Mouse (Mus musculus): ENCODE measurements around the gene Ttc3. TPM values are rescaled to one million over a fixed set of nuclear protein-coding genes. Genes with fewer than 3 reads are reported as not detected.
A peak's percentile ranks its signal among the peaks of the same experiment; 100 is the strongest.

The Ttc3 gene
- polyA plus RNA-seq, 1 experiment from 2014 or later = 60.3 TPM

DNA sequence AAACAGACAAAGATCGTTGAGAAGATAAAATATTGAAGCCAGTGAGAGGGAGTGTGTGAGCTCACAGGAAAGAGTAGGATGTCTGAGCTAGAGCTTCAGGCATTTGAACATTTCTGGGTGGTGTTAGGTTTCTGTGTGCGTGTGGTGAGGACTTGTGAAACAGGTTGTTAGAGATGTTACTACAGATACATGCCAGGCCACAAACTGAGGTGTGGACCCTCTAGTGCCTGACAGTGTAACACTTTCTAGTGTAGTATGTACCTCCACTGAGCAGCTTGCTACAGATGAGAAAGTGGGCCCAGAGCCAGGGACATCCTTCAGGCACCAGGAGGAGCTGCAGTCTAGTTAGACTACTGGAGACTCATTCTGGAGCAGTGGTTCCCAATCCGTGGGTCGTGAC is 31.8 kb downstream of the Ttc3 start:
- H3K27me3 ChIP-seq (ENCODE audit: control insufficient read depth, insufficient read depth, low read length) = no peaks in the 10 kb centered on the region

DNA sequence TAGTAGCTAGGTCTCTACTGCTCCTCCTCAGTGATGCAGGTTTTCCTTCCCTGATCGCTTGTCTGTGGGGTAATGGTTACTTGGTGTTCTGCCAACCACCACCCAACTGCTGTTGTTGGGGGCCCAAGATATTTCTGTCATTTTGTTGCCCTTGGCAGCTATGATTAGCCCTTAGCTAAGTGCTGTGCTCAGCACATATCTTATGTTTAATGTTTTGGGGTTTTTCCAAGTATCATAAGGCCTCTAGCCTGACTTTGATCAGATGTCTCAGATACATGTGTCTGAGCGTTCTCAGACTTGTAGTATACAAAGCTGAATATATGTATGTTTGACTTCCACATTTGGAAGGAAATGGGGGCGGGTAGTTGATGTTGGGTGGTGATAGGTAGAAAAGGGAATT is 40.9 kb downstream of the Ttc3 start:
- H3K36me3 ChIP-seq (ENCODE audit: control insufficient read depth, insufficient read depth, low read length) = peaks cover 17% of the 10 kb centered on the region

More for the DNA sequence above, 31.8 kb downstream of the Ttc3 start:
- no peak overlapping the region for H3K27ac ChIP-seq (replicated peaks)
- H3K4me3 ChIP-seq (ENCODE audit: low read depth, low read length) = no peak overlapping the region
- 68% methylated on average over 4 of the region's 4 CpGs for WGBS
- peak; percentile 44 for TF ChIP-seq CTCF (IDR thresholded peaks at IDR 0.05; ENCODE audit: low read depth)
- TF ChIP-seq EP300 (optimal IDR thresholded peaks at IDR 0.05) = no peak
- no peak overlapping the region for H3K9ac ChIP-seq (ENCODE audit: low read length)
- no peaks in the 10 kb centered on the region for H3K9me3 ChIP-seq (ENCODE audit: control insufficient read depth, low read length)
- no peaks in the 10 kb centered on the region for H3K36me3 ChIP-seq (ENCODE audit: control insufficient read depth, insufficient read depth, low read length)
- H3K4me2 ChIP-seq (replicated peaks; ENCODE audit: low read depth) = no peak overlapping the region
- H3K4me1 ChIP-seq (replicated peaks; ENCODE audit: control insufficient read depth, insufficient read depth) = no peaks in the 10 kb centered on the region
- 0 out of 2 replicates have a peak, but pooled peaks have one; percentile 18 for ATAC-seq (ENCODE audit: low FRiP score, low TSS enrichment)
- DNase-seq (ENCODE audit: low spot score) = no peak

DNA sequence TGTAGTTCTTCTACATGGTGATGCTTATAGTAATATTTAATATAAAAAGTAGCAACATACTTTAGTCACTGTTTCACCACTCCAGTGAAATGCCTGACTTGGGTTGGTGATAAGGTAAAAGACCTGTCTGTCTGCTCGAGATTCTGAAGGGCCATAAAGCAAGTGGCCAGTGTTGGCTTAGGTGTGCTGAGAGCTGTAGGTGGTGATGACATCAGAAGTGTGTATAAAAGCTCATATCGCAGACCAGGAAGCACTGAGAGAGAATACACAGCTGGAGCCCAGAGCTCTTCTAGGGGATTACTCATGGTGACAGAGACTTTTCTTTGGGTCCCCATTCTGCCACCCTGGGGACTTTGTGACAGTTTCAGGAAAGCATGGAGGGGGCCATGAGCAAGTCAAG is 41.8 kb downstream of the Ttc3 start:
- ATAC-seq (ENCODE audit: low FRiP score, low TSS enrichment) (no peak), DNase-seq (ENCODE audit: low spot score) (no peak)
- no peaks in the 10 kb centered on the region for H3K27me3 ChIP-seq (ENCODE audit: control insufficient read depth, insufficient read depth, low read length)
- no peaks in the 10 kb centered on the region for H3K9me3 ChIP-seq (ENCODE audit: control insufficient read depth, low read length)
- no peak overlapping the region for H3K4me3 ChIP-seq (ENCODE audit: low read depth, low read length)
- H3K36me3 ChIP-seq (ENCODE audit: control insufficient read depth, insufficient read depth, low read length) = peaks cover 17% of the 10 kb centered on the region
- WGBS = 86% methylated on average over 2 of the region's 2 CpGs
- H3K4me2 ChIP-seq (replicated peaks; ENCODE audit: low read depth) = no peak overlapping the region
- no peak overlapping the region for H3K27ac ChIP-seq (replicated peaks)
- H3K9ac ChIP-seq (ENCODE audit: low read length) = no peak overlapping the region
- TF ChIP-seq EP300 (optimal IDR thresholded peaks at IDR 0.05) = no peak
- no peak for TF ChIP-seq CTCF (IDR thresholded peaks at IDR 0.05; ENCODE audit: low read depth)
- H3K4me1 ChIP-seq (replicated peaks; ENCODE audit: control insufficient read depth, insufficient read depth) = no peaks in the 10 kb centered on the region

More for the DNA sequence above, 40.9 kb downstream of the Ttc3 start:
- TF ChIP-seq EP300 (optimal IDR thresholded peaks at IDR 0.05) = no peak
- TF ChIP-seq CTCF (IDR thresholded peaks at IDR 0.05; ENCODE audit: low read depth) = no peak
- H3K27ac ChIP-seq (replicated peaks) = no peak overlapping the region
- H3K27me3 ChIP-seq (ENCODE audit: control insufficient read depth, insufficient read depth, low read length) = no peaks in the 10 kb centered on the region
- no peak overlapping the region for H3K9ac ChIP-seq (ENCODE audit: low read length)
- no peaks in the 10 kb centered on the region for H3K4me1 ChIP-seq (replicated peaks; ENCODE audit: control insufficient read depth, insufficient read depth)
- no peak for ATAC-seq (ENCODE audit: low FRiP score, low TSS enrichment)
- H3K4me3 ChIP-seq (ENCODE audit: low read depth, low read length) = no peak overlapping the region
- no peak overlapping the region for H3K4me2 ChIP-seq (replicated peaks; ENCODE audit: low read depth)
- WGBS = 69% methylated on average over 3 of the region's 3 CpGs
- DNase-seq (ENCODE audit: low spot score) = no peak
- H3K9me3 ChIP-seq (ENCODE audit: control insufficient read depth, low read length) = no peaks in the 10 kb centered on the region

DNA sequence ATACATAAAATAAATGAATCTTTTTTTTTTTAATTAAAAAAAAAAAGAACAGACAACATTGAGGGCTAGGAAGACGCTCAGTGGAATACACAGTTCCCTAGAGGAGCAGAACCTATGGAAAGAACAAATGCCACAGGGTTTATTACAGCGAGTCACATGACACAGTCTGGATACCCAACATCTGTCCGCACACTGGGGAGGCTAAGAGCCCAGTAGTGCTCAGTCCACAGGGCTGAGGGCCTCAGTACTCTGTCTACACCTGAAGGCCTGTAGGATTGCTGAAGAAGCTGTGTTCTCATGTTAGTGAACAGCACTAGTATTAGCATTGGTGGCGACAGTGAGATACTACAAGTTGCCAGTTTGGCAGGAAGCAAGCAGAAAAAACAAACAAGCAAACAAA is 42.3 kb downstream of the Ttc3 start:
- peaks cover 17% of the 10 kb centered on the region for H3K36me3 ChIP-seq (ENCODE audit: control insufficient read depth, insufficient read depth, low read length)

DNA sequence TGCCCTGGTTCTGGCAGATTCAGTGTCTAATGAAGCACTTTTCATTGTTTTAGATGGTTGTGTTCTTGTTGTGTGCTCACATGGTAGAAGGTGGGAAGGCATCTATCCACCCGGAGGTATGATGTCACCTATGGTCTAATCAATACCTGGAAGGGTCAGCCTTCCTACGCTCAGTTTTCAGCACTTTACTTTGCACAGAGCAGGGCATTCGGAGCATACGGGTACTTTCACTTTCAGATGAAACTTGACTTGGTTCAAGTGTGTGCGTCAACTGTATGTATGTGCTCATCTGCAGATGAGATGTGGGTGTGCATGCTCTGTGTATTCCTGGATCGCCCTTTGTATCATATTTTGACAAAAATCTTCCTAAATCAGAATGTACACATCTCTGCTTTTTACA is 43.7 kb downstream of the Ttc3 start:
- TF ChIP-seq EP300 (optimal IDR thresholded peaks at IDR 0.05) = no peak
- no peak for TF ChIP-seq CTCF (IDR thresholded peaks at IDR 0.05; ENCODE audit: low read depth)
- ATAC-seq (ENCODE audit: low FRiP score, low TSS enrichment) = no peak
- 92% methylated on average over 6 of the region's 6 CpGs for WGBS
- H3K9ac ChIP-seq (ENCODE audit: low read length) = no peak overlapping the region
- DNase-seq (ENCODE audit: low spot score) = no peak
- H3K4me2 ChIP-seq (replicated peaks; ENCODE audit: low read depth) = no peak overlapping the region
- H3K4me1 ChIP-seq (replicated peaks; ENCODE audit: control insufficient read depth, insufficient read depth) = no peaks in the 10 kb centered on the region
- H3K36me3 ChIP-seq (ENCODE audit: control insufficient read depth, insufficient read depth, low read length) = peaks cover 21% of the 10 kb centered on the region
- H3K27me3 ChIP-seq (ENCODE audit: control insufficient read depth, insufficient read depth, low read length) = no peaks in the 10 kb centered on the region
- H3K27ac ChIP-seq (replicated peaks) = no peak overlapping the region
- no peak overlapping the region for H3K4me3 ChIP-seq (ENCODE audit: low read depth, low read length)
- H3K9me3 ChIP-seq (ENCODE audit: control insufficient read depth, low read length) = no peaks in the 10 kb centered on the region

More for the DNA sequence above, 42.3 kb downstream of the Ttc3 start:
- Histone ChIP-seq H3K27ac (replicated peaks) (no peak overlapping the region), H3K4me2 (replicated peaks; ENCODE audit: low read depth) (no peak overlapping the region), H3K4me3 (ENCODE audit: low read depth, low read length) (no peak overlapping the region), H3K9me3 (ENCODE audit: control insufficient read depth, low read length) (no peaks in the 10 kb centered on the region), H3K9ac (ENCODE audit: low read length) (no peak overlapping the region), H3K4me1 (replicated peaks; ENCODE audit: control insufficient read depth, insufficient read depth) (no peaks in the 10 kb centered on the region), H3K27me3 (ENCODE audit: control insufficient read depth, insufficient read depth, low read length) (no peaks in the 10 kb centered on the region)
- TF ChIP-seq EP300 (optimal IDR thresholded peaks at IDR 0.05) (no peak), CTCF (IDR thresholded peaks at IDR 0.05; ENCODE audit: low read depth) (no peak)
- WGBS = 92% methylated on average over 4 of the region's 4 CpGs
- ATAC-seq (ENCODE audit: low FRiP score, low TSS enrichment) (no peak), DNase-seq (ENCODE audit: low spot score) (no peak)

DNA sequence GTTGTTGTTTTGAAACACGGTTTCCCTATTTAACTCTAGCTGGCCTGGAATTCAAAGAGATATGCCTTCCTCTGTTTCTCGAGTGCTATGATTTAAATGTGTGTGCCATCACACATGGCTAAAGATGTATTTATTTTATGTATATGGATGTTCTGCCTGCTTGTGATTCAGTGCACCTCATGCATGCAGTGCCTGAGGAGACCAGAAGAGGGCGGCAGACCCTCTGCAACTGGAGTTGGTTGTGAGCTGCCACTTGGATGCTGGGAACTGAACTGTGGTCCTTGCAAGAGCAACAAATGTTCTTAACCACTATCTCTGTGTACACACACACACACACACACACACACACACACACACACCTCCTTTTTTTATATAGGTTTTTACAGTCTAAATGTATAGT is 50.1 kb downstream of the Ttc3 start:
- no peak for DNase-seq (ENCODE audit: low spot score)
- TF ChIP-seq EP300 (optimal IDR thresholded peaks at IDR 0.05) (no peak), CTCF (IDR thresholded peaks at IDR 0.05; ENCODE audit: low read depth) (peak; percentile 59)
- Histone ChIP-seq H3K27ac (replicated peaks) (no peak overlapping the region), H3K36me3 (ENCODE audit: control insufficient read depth, insufficient read depth, low read length) (peaks cover 19% of the 10 kb centered on the region; the same call in 1 of the 2 replicates), H3K4me2 (replicated peaks; ENCODE audit: low read depth) (no peak overlapping the region), H3K27me3 (ENCODE audit: control insufficient read depth, insufficient read depth, low read length) (no peaks in the 10 kb centered on the region), H3K9me3 (ENCODE audit: control insufficient read depth, low read length) (no peaks in the 10 kb centered on the region), H3K4me1 (replicated peaks; ENCODE audit: control insufficient read depth, insufficient read depth) (no peaks in the 10 kb centered on the region), H3K4me3 (ENCODE audit: low read depth, low read length) (no peak overlapping the region), H3K9ac (ENCODE audit: low read length) (no peak overlapping the region)
- WGBS = 94% methylated on average over 3 of the region's 3 CpGs
- ATAC-seq (ENCODE audit: low FRiP score, low TSS enrichment) = no peak
